Mouse (Mus musculus): ENCODE measurements at regions not wholly inside any gene's neighbourhood (a gene's known extent, or its start where the extent isn't known, plus 50 kb on each side); places are given as distances from the start of the nearest gene placed in this dataset.

DNA sequence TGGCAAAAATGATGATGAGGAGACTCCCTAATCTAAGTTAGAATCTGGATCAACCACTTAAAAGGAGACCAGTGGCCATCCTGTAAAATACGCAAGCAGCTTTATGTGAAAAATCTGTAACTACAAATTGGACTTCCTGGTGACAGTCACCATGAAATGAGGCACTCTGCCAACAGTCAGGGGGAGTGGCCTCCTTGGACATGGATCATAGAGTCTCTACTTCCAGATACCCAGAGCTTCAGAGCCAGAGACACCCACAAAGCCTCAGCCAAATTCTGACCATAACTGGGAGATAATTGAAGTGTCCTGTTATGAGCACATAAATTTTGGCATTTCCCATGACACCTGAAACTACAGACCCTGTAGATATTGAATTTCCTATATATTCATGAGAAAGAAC lies 1359.3 kb upstream of the A1bg start:
- no peak overlapping the region for H3K4me2 ChIP-seq (ENCODE audit: low read length)
- no peaks in the 10 kb centered on the region for H3K36me3 ChIP-seq (ENCODE audit: control insufficient read depth, insufficient read depth, low read length)
- no peak overlapping the region for H3K4me3 ChIP-seq (ENCODE audit: low read length)
- H3K4me1 ChIP-seq (ENCODE audit: control insufficient read depth, insufficient read depth, low read depth, low read length), result peaks cover 2% of the 10 kb centered on the region
- ATAC-seq, result no peak
- H3K27me3 ChIP-seq (replicated peaks; ENCODE audit: control insufficient read depth, insufficient read depth, low read length), result no peaks in the 10 kb centered on the region
- 88% methylated on average over 1 of the region's 1 CpGs for WGBS
- H3K9me3 ChIP-seq (ENCODE audit: control insufficient read depth, low read length), result no peaks in the 10 kb centered on the region
- no peak overlapping the region for H3K27ac ChIP-seq (ENCODE audit: low read depth, low read length)
- H3K9ac ChIP-seq (ENCODE audit: low read depth, low read length), result no peak overlapping the region

DNA sequence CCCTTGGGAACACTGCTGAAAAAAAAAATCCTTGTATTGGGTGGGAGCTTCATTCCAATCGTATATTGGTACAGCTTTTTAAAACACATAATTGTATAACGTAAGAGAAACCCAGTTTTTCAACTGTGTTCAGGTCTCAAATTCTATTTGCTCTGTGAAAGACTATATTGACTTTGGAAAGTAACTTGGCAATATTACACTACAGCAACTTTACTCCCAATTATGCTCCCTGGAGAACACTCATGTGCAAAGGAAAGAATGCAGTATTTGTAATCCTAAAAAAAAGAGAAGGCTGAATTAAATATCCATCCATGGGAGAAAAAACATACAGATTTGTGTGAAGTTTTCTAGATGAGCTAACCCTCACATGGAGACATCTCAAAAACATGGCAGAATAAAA lies 1356.7 kb upstream of the A1bg start:
- Histone ChIP-seq H3K36me3 (ENCODE audit: control insufficient read depth, insufficient read depth, low read length) (no peaks in the 10 kb centered on the region), H3K27me3 (replicated peaks; ENCODE audit: control insufficient read depth, insufficient read depth, low read length) (no peaks in the 10 kb centered on the region), H3K4me3 (ENCODE audit: low read length) (no peak overlapping the region), H3K9me3 (ENCODE audit: control insufficient read depth, low read length) (no peaks in the 10 kb centered on the region), H3K4me1 (ENCODE audit: control insufficient read depth, insufficient read depth, low read depth, low read length) (peaks cover 2% of the 10 kb centered on the region), H3K4me2 (ENCODE audit: low read length) (no peak overlapping the region), H3K9ac (ENCODE audit: low read depth, low read length) (no peak overlapping the region), H3K27ac (ENCODE audit: low read depth, low read length) (no peak overlapping the region)
- WGBS, result 82% methylated on average over 2 of the region's 2 CpGs
- no peak for ATAC-seq

DNA sequence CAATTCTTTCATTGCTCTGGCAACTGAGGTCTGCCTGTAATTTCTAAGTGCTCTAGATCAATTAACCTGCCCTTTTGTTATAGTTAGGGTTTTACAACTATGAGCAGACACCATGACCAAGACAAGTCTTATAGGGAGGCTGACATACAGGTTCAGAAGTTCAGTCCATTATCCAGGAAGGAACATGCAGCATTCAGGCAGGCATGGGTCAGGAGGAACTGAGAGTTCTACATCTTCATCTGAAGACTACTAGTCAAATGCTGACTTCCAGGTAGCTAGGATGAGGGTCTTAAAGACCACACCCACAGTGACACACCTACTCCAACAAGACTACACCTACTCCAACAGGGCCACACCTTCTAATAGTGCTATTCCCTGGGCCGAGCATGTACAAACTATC lies 1352.0 kb upstream of the A1bg start:
- Histone ChIP-seq H3K36me3 (ENCODE audit: control insufficient read depth, insufficient read depth, low read length) (no peaks in the 10 kb centered on the region), H3K4me3 (ENCODE audit: low read length) (no peak overlapping the region), H3K4me1 (ENCODE audit: control insufficient read depth, insufficient read depth, low read depth, low read length) (no peaks in the 10 kb centered on the region), H3K27me3 (replicated peaks; ENCODE audit: control insufficient read depth, insufficient read depth, low read length) (no peaks in the 10 kb centered on the region), H3K27ac (ENCODE audit: low read depth, low read length) (no peak overlapping the region), H3K9ac (ENCODE audit: low read depth, low read length) (no peak overlapping the region), H3K9me3 (ENCODE audit: control insufficient read depth, low read length) (no peaks in the 10 kb centered on the region), H3K4me2 (ENCODE audit: low read length) (no peak overlapping the region)
- no peak for ATAC-seq
- WGBS, result 100% methylated on average over 1 of the region's 1 CpGs

DNA sequence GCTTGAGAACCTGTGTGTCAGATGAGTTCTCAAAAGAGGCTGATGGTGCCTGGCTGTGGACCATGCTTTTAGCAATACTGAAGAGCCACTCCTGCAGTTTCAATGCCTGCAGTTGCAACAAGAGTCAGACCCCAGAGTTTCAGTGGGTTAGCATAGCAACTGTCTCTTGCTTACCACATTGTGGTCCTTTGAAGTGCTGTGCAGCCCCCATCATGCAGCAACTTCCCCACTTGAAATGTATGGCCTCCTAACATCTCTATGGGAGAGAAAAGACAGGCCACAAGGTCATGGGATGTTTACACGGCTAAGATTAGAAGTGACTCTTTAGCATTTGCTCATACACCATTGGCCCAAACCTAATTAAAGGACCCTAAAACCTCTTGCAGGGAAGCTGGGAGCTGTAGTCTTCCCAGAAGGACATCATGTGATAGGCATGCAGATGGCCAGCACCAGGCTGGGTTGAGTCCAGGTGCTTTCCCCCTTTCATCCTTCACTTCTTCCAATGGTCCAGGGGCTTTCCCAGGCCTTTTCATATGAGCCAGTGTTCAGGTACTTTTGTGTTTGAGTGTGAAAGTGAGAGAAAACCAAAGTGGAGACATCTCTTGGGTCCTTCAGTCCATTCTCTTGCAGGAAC lies 1351.2 kb upstream of the A1bg start:
- H3K9me3 ChIP-seq (ENCODE audit: control insufficient read depth, low read length), result no peaks in the 10 kb centered on the region
- H3K27ac ChIP-seq (ENCODE audit: low read depth, low read length), result no peak overlapping the region
- no peaks in the 10 kb centered on the region for H3K4me1 ChIP-seq (ENCODE audit: control insufficient read depth, insufficient read depth, low read depth, low read length)
- no peak for ATAC-seq
- no peaks in the 10 kb centered on the region for H3K36me3 ChIP-seq (ENCODE audit: control insufficient read depth, insufficient read depth, low read length)
- no peak overlapping the region for H3K4me2 ChIP-seq (ENCODE audit: low read length)
- 100% methylated on average over 1 of the region's 1 CpGs for WGBS
- no peaks in the 10 kb centered on the region for H3K27me3 ChIP-seq (replicated peaks; ENCODE audit: control insufficient read depth, insufficient read depth, low read length)
- H3K4me3 ChIP-seq (ENCODE audit: low read length), result no peak overlapping the region
- no peak overlapping the region for H3K9ac ChIP-seq (ENCODE audit: low read depth, low read length)

DNA sequence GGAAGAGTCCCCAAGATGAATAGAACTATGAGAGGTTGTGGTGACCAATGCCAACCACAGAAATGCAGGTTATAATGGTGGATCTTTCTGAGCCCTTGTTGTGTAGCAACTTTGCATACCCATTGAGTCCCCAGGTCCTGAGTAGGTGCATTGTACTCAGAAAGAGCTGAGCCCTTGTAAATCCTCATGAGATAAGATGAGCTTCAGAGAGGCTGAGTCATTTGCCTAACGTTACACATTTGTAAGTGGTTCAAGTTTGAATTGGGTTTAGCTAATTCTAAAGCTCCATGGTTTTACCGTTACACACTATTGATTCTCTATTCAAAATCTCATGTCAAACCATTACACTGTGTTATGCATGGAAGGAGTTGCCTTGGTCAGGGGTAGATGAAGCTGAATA lies 1349.9 kb upstream of the A1bg start:
- Histone ChIP-seq H3K27ac (ENCODE audit: low read depth, low read length) (no peak overlapping the region), H3K9me3 (ENCODE audit: control insufficient read depth, low read length) (no peaks in the 10 kb centered on the region)
- no peak for ATAC-seq

DNA sequence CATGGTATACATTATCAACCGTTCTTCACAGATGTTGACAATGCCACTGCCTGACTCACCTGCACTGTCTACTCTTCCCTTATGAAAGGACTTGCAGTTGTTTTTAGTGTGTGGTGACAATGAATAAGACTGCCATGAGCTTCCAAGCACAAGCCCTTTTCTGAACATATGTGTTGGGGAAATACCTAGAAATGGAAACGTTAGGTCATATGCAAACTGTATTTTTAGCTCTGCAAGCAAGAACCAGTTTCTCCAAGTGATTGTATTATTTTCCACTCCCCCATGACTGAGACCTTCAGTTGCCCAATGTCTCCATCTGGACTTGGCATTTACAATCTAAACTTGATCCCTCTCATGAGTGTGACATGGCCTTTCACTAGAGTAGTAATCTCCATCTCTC lies 1348.6 kb upstream of the A1bg start:
- Histone ChIP-seq H3K36me3 (ENCODE audit: control insufficient read depth, insufficient read depth, low read length) (no peaks in the 10 kb centered on the region), H3K27me3 (replicated peaks; ENCODE audit: control insufficient read depth, insufficient read depth, low read length) (no peaks in the 10 kb centered on the region), H3K27ac (ENCODE audit: low read depth, low read length) (no peak overlapping the region), H3K9ac (ENCODE audit: low read depth, low read length) (no peak overlapping the region), H3K4me1 (ENCODE audit: control insufficient read depth, insufficient read depth, low read depth, low read length) (no peaks in the 10 kb centered on the region), H3K4me3 (ENCODE audit: low read length) (no peak overlapping the region), H3K4me2 (ENCODE audit: low read length) (no peak overlapping the region), H3K9me3 (ENCODE audit: control insufficient read depth, low read length) (no peaks in the 10 kb centered on the region)
- WGBS, result 96% methylated on average over 2 of the region's 2 CpGs
- no peak for ATAC-seq

More for the DNA sequence above, 1349.9 kb upstream of the A1bg start:
- H3K9ac ChIP-seq (ENCODE audit: low read depth, low read length), result no peak overlapping the region
- no peak overlapping the region for H3K4me2 ChIP-seq (ENCODE audit: low read length)
- no peak overlapping the region for H3K4me3 ChIP-seq (ENCODE audit: low read length)
- H3K36me3 ChIP-seq (ENCODE audit: control insufficient read depth, insufficient read depth, low read length), result no peaks in the 10 kb centered on the region
- H3K4me1 ChIP-seq (ENCODE audit: control insufficient read depth, insufficient read depth, low read depth, low read length), result no peaks in the 10 kb centered on the region
- WGBS, result 88% methylated on average over 2 of the region's 2 CpGs
- H3K27me3 ChIP-seq (replicated peaks; ENCODE audit: control insufficient read depth, insufficient read depth, low read length), result no peaks in the 10 kb centered on the region

DNA sequence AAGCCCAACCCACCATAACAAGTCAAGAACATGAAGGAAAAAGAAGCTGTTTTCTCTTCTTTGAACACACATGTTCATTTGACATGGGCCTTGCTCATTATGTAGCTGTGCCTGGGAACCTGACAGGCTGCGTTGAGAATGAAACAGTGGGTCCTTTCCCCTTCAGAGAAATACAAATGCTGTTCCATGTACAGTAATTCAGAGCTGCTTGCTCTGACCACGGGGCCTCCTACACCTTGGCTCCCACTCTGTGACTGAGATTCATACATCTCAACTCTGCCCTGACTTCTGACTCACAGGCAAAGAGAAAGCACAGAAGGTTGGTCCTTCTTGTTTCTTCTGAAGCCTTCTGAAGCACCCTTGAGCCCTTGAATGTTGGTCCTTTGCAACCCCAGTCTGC lies 1345.4 kb upstream of the A1bg start:
- Histone ChIP-seq H3K27me3 (replicated peaks; ENCODE audit: control insufficient read depth, insufficient read depth, low read length) (no peaks in the 10 kb centered on the region), H3K9ac (ENCODE audit: low read depth, low read length) (no peak overlapping the region), H3K9me3 (ENCODE audit: control insufficient read depth, low read length) (no peaks in the 10 kb centered on the region), H3K4me3 (ENCODE audit: low read length) (no peak overlapping the region), H3K36me3 (ENCODE audit: control insufficient read depth, insufficient read depth, low read length) (no peaks in the 10 kb centered on the region), H3K27ac (ENCODE audit: low read depth, low read length) (no peak overlapping the region), H3K4me1 (ENCODE audit: control insufficient read depth, insufficient read depth, low read depth, low read length) (no peaks in the 10 kb centered on the region), H3K4me2 (ENCODE audit: low read length) (no peak overlapping the region)
- ATAC-seq, result no peak
- 84% methylated on average over 2 of the region's 2 CpGs for WGBS

DNA sequence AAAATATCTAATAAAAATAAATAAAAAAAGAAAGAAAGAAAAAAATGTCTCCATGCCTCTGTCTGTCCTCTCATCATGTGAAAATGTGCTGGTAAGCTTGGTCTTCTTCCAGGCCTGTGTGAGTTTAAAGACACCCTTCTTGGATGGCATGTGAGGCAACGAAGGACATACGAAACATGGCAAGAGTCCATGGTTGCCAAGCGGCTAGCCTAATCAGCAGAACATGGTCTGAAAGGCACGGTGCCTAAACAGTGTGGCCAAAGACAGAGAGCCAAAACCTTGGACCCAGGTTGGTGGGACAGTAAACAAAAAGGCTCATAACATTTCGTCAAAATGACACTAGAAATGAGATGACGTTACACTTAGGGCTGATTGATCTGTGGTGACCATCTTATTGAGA lies 1344.7 kb upstream of the A1bg start:
- WGBS, result 84% methylated on average over 6 of the region's 6 CpGs
- H3K27me3 ChIP-seq (replicated peaks; ENCODE audit: control insufficient read depth, insufficient read depth, low read length), result no peaks in the 10 kb centered on the region
- ATAC-seq, result no peak
- H3K9me3 ChIP-seq (ENCODE audit: control insufficient read depth, low read length), result no peaks in the 10 kb centered on the region
- H3K4me1 ChIP-seq (ENCODE audit: control insufficient read depth, insufficient read depth, low read depth, low read length), result no peaks in the 10 kb centered on the region
- no peak overlapping the region for H3K9ac ChIP-seq (ENCODE audit: low read depth, low read length)
- no peak overlapping the region for H3K27ac ChIP-seq (ENCODE audit: low read depth, low read length)
- H3K4me2 ChIP-seq (ENCODE audit: low read length), result no peak overlapping the region
- H3K4me3 ChIP-seq (ENCODE audit: low read length), result no peak overlapping the region
- H3K36me3 ChIP-seq (ENCODE audit: control insufficient read depth, insufficient read depth, low read length), result no peaks in the 10 kb centered on the region

DNA sequence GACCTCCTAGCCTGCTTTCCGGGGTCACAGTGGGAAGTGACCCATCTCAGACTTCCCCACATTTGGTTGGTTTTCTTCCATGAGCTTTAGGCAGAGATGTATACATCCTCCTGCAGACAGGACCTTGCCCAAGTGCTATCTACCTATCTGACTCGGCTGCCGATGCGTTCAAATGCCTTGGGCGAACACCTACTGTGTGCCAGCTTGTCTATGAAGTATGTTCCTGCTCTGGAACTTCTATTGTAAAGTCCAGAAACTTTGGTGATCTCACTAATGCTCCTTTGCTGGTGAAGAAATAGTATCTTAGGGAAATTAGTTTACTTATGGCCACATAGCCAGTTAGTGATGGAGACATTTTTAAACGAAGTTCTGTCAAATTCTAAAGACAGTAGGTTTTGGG lies 1343.2 kb upstream of the A1bg start:
- Histone ChIP-seq H3K4me1 (ENCODE audit: control insufficient read depth, insufficient read depth, low read depth, low read length) (no peaks in the 10 kb centered on the region), H3K27me3 (replicated peaks; ENCODE audit: control insufficient read depth, insufficient read depth, low read length) (no peaks in the 10 kb centered on the region), H3K4me3 (ENCODE audit: low read length) (no peak overlapping the region), H3K4me2 (ENCODE audit: low read length) (no peak overlapping the region), H3K36me3 (ENCODE audit: control insufficient read depth, insufficient read depth, low read length) (no peaks in the 10 kb centered on the region), H3K9ac (ENCODE audit: low read depth, low read length) (no peak overlapping the region), H3K9me3 (ENCODE audit: control insufficient read depth, low read length) (no peaks in the 10 kb centered on the region), H3K27ac (ENCODE audit: low read depth, low read length) (no peak overlapping the region)
- WGBS, result 96% methylated on average over 6 of the region's 6 CpGs
- no peak for ATAC-seq

DNA sequence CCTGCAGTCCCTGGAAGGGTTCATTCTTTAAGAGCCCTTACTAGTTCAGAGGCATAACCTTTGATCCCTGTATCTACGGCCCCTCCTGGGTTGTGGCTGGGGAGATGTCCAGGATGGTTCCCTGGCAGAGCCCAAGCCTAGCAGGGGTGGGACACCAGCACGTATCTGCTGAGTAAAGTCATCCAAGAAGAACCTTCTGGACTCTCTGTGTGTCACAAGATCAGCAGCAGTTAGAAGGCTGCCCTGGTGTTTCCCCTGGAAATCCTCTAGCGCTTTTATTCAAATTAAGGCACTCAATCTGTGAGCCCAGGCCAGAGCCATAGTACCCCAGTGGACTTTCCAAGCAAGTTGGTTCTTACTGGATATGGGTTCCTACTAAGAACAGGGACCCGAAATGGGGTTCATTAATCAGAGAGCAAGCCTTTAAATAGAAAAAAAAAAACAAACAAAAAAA lies 1342.7 kb upstream of the A1bg start:
- Histone ChIP-seq H3K4me2 (ENCODE audit: low read length) (no peak overlapping the region), H3K36me3 (ENCODE audit: control insufficient read depth, insufficient read depth, low read length) (no peaks in the 10 kb centered on the region), H3K9me3 (ENCODE audit: control insufficient read depth, low read length) (no peaks in the 10 kb centered on the region), H3K27ac (ENCODE audit: low read depth, low read length) (no peak overlapping the region), H3K9ac (ENCODE audit: low read depth, low read length) (no peak overlapping the region), H3K4me3 (ENCODE audit: low read length) (no peak overlapping the region), H3K27me3 (replicated peaks; ENCODE audit: control insufficient read depth, insufficient read depth, low read length) (no peaks in the 10 kb centered on the region), H3K4me1 (ENCODE audit: control insufficient read depth, insufficient read depth, low read depth, low read length) (no peaks in the 10 kb centered on the region)
- 81% methylated on average over 4 of the region's 4 CpGs for WGBS
- no peak for ATAC-seq
